Mouse (Mus musculus): Measurements from ENCODE around the gene Trap1. TPM values are rescaled to one million over a fixed set of nuclear protein-coding genes. Genes with fewer than 3 reads are reported as not detected.
"Not testable (repeated sequence)": the region's sequence is repeated elsewhere in the genome, so short reads cannot be mapped to it uniquely, and the experiment has no call there.

The Trap1 gene
- polyA plus RNA-seq, 1 experiment: 90.9 TPM

DNA sequence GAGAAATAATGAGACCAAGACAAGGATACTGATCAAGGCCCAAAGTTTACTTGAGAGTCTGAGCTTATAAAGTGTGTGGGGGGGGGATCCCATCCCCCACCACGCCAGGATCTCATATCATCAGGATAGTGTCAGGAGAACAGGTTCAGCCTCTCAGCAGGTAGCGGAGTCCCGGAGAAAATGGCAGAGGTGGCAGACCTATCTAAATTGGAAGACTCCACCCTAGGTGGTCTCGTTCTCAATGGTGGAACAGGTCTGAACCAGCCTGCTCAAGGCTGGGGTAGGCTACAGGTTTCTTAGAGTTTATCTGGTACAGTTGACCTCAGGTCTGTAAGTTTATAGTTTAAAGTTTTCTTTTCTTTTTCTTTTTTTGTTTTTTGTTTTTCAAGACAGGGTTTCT lies 54.9 kb downstream of the Trap1 start:
- Histone ChIP-seq H3K36me3 (ENCODE audit: control insufficient read depth, insufficient read depth, low read length) (no peaks in the 10 kb centered on the region), H3K4me3 (ENCODE audit: control insufficient read depth, insufficient read depth, low read length) (no peak overlapping the region), H3K27ac (ENCODE audit: control insufficient read depth, insufficient read depth, low read length) (no peak overlapping the region), H3K27me3 (ENCODE audit: control insufficient read depth, insufficient read depth, low read length) (no peaks in the 10 kb centered on the region), H3K4me1 (replicated peaks; ENCODE audit: control insufficient read depth, insufficient read depth, low read length) (no peaks in the 10 kb centered on the region)
- 94% methylated on average over 4 of the region's 4 CpGs for WGBS
- DNase-seq: no peak
- TF ChIP-seq POLR2A (IDR thresholded peaks at IDR 0.05; ENCODE audit: control insufficient read depth, extremely low read depth, insufficient read depth, low read length, poor library complexity) (no peak), CTCF (IDR thresholded peaks at IDR 0.05; ENCODE audit: borderline replicate concordance, control insufficient read depth, extremely low read depth, insufficient read depth, low read length, poor library complexity) (no peak)

DNA sequence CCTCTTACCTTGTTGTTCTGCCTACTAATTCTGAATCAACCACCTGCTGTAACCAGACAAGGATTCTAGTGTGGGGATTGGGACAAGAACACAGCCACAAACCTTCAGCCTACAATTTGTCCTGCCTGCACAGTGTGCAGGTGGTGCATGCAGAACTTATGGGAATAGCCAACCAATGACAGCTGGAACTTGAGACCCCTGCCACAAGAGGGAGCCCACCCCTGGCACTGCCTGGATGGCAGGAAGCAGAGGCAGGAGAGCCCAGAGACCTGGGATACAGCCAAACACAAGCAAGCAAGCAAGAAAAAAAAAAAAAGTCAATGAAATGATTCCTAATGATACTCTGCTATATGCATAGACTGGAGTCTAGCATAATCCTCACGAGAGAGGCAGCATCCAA lies 56.4 kb downstream of the Trap1 start:
- Histone ChIP-seq H3K27me3 (ENCODE audit: control insufficient read depth, insufficient read depth, low read length) (no peaks in the 10 kb centered on the region), H3K4me1 (replicated peaks; ENCODE audit: control insufficient read depth, insufficient read depth, low read length) (no peaks in the 10 kb centered on the region), H3K4me3 (ENCODE audit: control insufficient read depth, insufficient read depth, low read length) (no peak overlapping the region), H3K36me3 (ENCODE audit: control insufficient read depth, insufficient read depth, low read length) (no peaks in the 10 kb centered on the region), H3K27ac (ENCODE audit: control insufficient read depth, insufficient read depth, low read length) (no peak overlapping the region)
- DNase-seq: no peak
- WGBS: 91% methylated on average over 1 of the region's 1 CpGs
- no peak for TF ChIP-seq POLR2A (IDR thresholded peaks at IDR 0.05; ENCODE audit: control insufficient read depth, extremely low read depth, insufficient read depth, low read length, poor library complexity)
- TF ChIP-seq CTCF (IDR thresholded peaks at IDR 0.05; ENCODE audit: borderline replicate concordance, control insufficient read depth, extremely low read depth, insufficient read depth, low read length, poor library complexity): no peak

DNA sequence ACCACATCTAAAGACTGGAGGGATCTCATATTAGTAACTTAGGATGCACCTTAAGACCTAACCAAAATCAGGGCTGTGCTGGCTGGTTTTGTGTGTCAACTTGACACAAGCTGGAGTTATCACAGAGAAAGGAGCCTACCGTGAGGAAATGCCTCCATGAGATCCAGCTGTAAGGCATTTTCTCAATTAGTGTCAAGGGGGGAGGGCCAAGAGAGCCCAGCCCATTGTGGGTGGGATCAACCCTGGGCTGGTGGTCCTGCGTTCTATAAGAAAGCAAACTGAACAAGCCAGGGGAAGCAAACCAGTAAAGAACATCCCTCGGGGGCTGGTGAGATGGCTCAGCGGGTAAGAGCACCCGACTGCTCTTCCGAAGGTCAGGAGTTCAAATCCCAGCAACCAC lies 60.2 kb downstream of the Trap1 start:
- not testable (repeated sequence) for H3K4me1 ChIP-seq (replicated peaks; ENCODE audit: control insufficient read depth, insufficient read depth, low read length); H3K36me3 ChIP-seq (ENCODE audit: control insufficient read depth, insufficient read depth, low read length); DNase-seq; H3K27ac ChIP-seq (ENCODE audit: control insufficient read depth, insufficient read depth, low read length); H3K4me3 ChIP-seq (ENCODE audit: control insufficient read depth, insufficient read depth, low read length); H3K27me3 ChIP-seq (ENCODE audit: control insufficient read depth, insufficient read depth, low read length)
- WGBS: 93% methylated on average over 6 of the region's 6 CpGs

DNA sequence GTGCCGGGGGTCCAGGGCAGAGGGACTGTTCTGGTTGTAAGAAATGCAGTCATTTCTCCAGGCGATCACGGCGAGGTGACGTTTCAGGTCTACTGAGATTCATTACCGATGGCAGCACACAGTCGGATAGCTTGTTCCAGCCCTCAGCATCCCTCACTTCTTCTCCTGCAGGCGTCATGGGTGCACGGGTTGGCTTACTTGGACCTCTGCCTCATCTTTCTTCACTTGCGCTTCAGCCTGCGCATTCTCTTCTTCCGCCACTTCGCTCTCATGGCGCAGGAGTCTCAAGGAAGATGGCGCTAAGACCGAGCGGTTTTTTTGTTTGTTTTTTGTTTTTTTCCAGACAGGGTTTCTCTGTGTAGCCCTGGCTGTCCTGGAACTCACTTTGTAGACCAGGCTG lies 60.8 kb downstream of the Trap1 start:
- DNase-seq; H3K27ac ChIP-seq (ENCODE audit: control insufficient read depth, insufficient read depth, low read length); H3K4me1 ChIP-seq (replicated peaks; ENCODE audit: control insufficient read depth, insufficient read depth, low read length); H3K4me3 ChIP-seq (ENCODE audit: control insufficient read depth, insufficient read depth, low read length); H3K27me3 ChIP-seq (ENCODE audit: control insufficient read depth, insufficient read depth, low read length); H3K36me3 ChIP-seq (ENCODE audit: control insufficient read depth, insufficient read depth, low read length): not testable (repeated sequence)
- 89% methylated on average over 17 of the region's 17 CpGs for WGBS

DNA sequence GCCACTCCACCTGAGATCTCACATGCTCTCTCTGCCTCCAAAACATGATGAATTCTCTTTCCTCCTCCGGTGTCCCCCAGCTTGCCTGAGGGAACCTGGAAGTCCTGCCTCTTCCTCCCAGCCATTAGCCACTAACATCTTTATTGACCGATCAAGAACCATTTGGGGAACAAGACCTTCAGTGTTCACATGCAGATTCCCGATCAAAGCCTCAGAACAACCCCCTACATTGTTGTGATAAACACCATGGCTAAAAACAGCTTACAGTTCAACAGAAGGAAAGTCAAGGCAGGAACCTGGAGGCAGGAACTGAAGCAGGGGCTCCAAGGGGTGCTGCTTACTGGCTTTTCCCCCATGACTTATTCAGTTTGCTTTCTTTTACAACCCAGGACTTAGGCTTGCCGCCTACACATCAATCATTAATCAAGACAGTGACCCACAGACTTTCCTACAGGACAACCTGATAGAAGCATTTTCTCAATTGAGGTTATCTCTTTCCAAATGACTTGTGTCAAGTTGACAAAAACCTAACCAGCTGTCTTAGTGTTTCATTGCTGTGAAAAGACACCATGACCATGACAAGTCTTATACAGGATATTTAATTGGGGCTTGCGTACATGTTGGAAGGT lies 63.5 kb downstream of the Trap1 start:
- 89% methylated on average over 5 of the region's 5 CpGs for WGBS
- no peak overlapping the region for H3K27ac ChIP-seq (ENCODE audit: control insufficient read depth, insufficient read depth, low read length)
- no peak for DNase-seq

DNA sequence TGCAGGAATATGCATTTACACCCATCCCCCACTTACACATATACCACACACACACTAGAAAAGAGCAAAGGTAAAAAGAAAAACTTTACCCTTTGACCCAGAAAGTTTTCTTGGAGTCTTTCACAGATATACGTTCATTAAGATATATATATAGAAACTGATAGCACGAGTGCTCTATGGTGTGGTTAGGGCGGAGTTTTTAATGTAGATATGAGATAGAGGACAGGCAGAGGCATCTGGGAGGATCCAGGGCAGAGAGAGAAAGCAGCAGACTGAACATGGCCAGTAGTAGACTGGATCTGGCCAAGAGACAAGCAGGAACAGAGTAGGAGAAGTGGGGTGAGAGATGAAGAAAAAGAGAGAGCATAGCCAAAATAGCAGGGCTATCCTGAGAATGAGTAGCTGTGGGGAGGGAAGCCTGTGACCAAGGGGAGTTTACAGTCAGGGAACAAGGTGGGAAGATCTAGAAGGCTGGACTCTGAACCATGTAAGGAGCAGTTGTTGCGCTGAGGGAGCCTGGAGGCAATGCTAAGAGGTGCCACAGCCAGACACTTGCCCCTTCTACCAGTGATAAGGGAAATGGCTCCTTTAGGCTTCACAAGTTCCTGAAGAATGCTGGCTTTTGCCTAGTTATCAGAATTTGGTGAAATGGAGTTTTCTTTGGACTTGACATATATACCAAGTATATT lies 64.6 kb downstream of the Trap1 start:
- TF ChIP-seq POLR2A (IDR thresholded peaks at IDR 0.05; ENCODE audit: control insufficient read depth, extremely low read depth, insufficient read depth, low read length, poor library complexity) (no peak), CTCF (IDR thresholded peaks at IDR 0.05; ENCODE audit: borderline replicate concordance, control insufficient read depth, extremely low read depth, insufficient read depth, low read length, poor library complexity) (no peak)
- no peaks in the 10 kb centered on the region for H3K27me3 ChIP-seq (ENCODE audit: control insufficient read depth, insufficient read depth, low read length)
- DNase-seq: no peak
- H3K36me3 ChIP-seq (ENCODE audit: control insufficient read depth, insufficient read depth, low read length): no peaks in the 10 kb centered on the region
- no peak overlapping the region for H3K27ac ChIP-seq (ENCODE audit: control insufficient read depth, insufficient read depth, low read length)
- no peak overlapping the region for H3K4me3 ChIP-seq (ENCODE audit: control insufficient read depth, insufficient read depth, low read length)
- H3K4me1 ChIP-seq (replicated peaks; ENCODE audit: control insufficient read depth, insufficient read depth, low read length): no peaks in the 10 kb centered on the region
- 63% methylated on average over 4 of the region's 4 CpGs for WGBS

More for the DNA sequence above, 63.5 kb downstream of the Trap1 start:
- Histone ChIP-seq H3K27me3 (ENCODE audit: control insufficient read depth, insufficient read depth, low read length) (no peaks in the 10 kb centered on the region), H3K4me1 (replicated peaks; ENCODE audit: control insufficient read depth, insufficient read depth, low read length) (no peaks in the 10 kb centered on the region), H3K4me3 (ENCODE audit: control insufficient read depth, insufficient read depth, low read length) (no peak overlapping the region), H3K36me3 (ENCODE audit: control insufficient read depth, insufficient read depth, low read length) (no peaks in the 10 kb centered on the region)
- no peak for TF ChIP-seq CTCF (IDR thresholded peaks at IDR 0.05; ENCODE audit: borderline replicate concordance, control insufficient read depth, extremely low read depth, insufficient read depth, low read length, poor library complexity)
- no peak for TF ChIP-seq POLR2A (IDR thresholded peaks at IDR 0.05; ENCODE audit: control insufficient read depth, extremely low read depth, insufficient read depth, low read length, poor library complexity)

Data from thymus, adult 2 months (tissue).